Mouse (Mus musculus): ENCODE results near the gene Cct2. TPM values are rescaled to one million over a fixed set of nuclear protein-coding genes. Genes with fewer than 3 reads are reported as not detected.
"Not testable (repeated sequence)": the region's sequence is repeated elsewhere in the genome, so short reads cannot be mapped to it uniquely, and the experiment has no call there.

The Cct2 gene
- polyA plus RNA-seq, 1 experiment from 2014 or later = 201 TPM

DNA sequence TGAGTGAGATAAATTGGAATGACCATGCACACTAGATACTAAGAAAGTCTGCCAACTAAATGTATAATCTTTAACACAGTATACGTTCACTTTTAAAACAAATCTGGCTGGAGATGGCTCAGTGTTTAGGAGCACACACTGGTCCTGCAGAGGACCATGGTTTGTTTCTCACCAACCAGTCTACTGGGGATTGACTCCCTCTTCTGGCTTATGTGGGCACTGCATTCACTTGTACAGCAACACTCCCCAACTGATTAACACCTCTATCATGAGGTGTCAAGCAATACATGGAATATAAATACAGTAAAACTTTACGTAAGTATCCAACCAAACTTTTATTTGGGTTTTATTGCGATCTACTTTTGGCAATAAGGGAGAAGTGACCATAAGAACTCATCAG lies 5.5 kb upstream of the Cct2 start:
- no peaks in the 10 kb centered on the region for H3K9me3 ChIP-seq (replicated peaks; ENCODE audit: control insufficient read depth, low read length)
- WGBS = 86% methylated on average over 3 of the region's 3 CpGs
- no peak overlapping the region for H3K4me2 ChIP-seq (ENCODE audit: low read depth, low read length)
- H3K4me3 ChIP-seq (replicated peaks; ENCODE audit: low read length) = no peak overlapping the region
- no peak for ATAC-seq (ENCODE audit: insufficient read depth, low FRiP score)
- peaks cover 24% of the 10 kb centered on the region for H3K36me3 ChIP-seq (ENCODE audit: control insufficient read depth, insufficient read depth, low read length)
- H3K27ac ChIP-seq (ENCODE audit: low read length) = no peak overlapping the region
- H3K4me1 ChIP-seq (ENCODE audit: control insufficient read depth, insufficient read depth, low read length) = no peaks in the 10 kb centered on the region
- H3K9ac ChIP-seq (ENCODE audit: low read length) = no peak overlapping the region
- no peaks in the 10 kb centered on the region for H3K27me3 ChIP-seq (ENCODE audit: control insufficient read depth, insufficient read depth, low read length)

- Histone ChIP-seq H3K4me2 (ENCODE audit: low read depth, low read length) (peak overlapping the region; percentile 51), H3K36me3 (ENCODE audit: control insufficient read depth, insufficient read depth, low read length) (peaks cover 21% of the 10 kb centered on the region), H3K27ac (ENCODE audit: low read length) (peak overlapping the region; percentile 73), H3K4me3 (replicated peaks; ENCODE audit: low read length) (peak overlapping the region; percentile 75), H3K27me3 (ENCODE audit: control insufficient read depth, insufficient read depth, low read length) (no peaks in the 10 kb centered on the region), H3K4me1 (ENCODE audit: control insufficient read depth, insufficient read depth, low read length) (peaks cover 3% of the 10 kb centered on the region; the same call in 1 of the 2 replicates), H3K9ac (ENCODE audit: low read length) (peak overlapping the region; percentile 36), H3K9me3 (replicated peaks; ENCODE audit: control insufficient read depth, low read length) (no peaks in the 10 kb centered on the region)
- no peak for ATAC-seq (ENCODE audit: insufficient read depth, low FRiP score)
- WGBS = 3% methylated on average over 7 of the region's 7 CpGs
Measured at GRCm38 (mm10) chr10:117064076-117064475, 462 bp upstream of the Cct2 start.

DNA sequence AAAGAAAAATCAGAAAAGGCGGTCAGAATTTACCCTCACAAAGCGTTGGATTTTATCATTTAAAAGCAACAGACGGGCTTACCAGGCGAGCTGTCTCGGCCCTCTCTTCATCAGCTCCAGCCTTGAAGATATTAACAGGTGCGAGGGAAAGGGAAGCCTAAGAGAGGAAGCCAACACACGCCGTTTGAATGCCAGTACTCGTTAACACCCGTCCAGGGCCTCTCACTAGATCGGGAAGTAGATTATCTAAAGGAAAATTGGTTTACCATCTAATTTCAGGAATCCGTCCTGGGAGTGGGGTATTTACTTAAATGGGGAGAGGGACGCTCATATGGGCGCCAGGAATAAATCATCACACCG lies 740 bp downstream of the Cct2 start:
- Histone ChIP-seq H3K9ac (ENCODE audit: low read length) (peak overlapping the region; percentile 92), H3K4me3 (replicated peaks; ENCODE audit: low read length) (peak overlapping the region; percentile 75), H3K4me1 (ENCODE audit: control insufficient read depth, insufficient read depth, low read length) (peaks cover 3% of the 10 kb centered on the region; the same call in 1 of the 2 replicates), H3K27ac (ENCODE audit: low read length) (peak overlapping the region; percentile 88), H3K27me3 (ENCODE audit: control insufficient read depth, insufficient read depth, low read length) (no peaks in the 10 kb centered on the region), H3K4me2 (ENCODE audit: low read depth, low read length) (peak overlapping the region; percentile 97), H3K9me3 (replicated peaks; ENCODE audit: control insufficient read depth, low read length) (no peaks in the 10 kb centered on the region), H3K36me3 (ENCODE audit: control insufficient read depth, insufficient read depth, low read length) (peaks cover 24% of the 10 kb centered on the region)
- ATAC-seq (ENCODE audit: insufficient read depth, low FRiP score) = no peak
- 2% methylated on average over 15 of the region's 15 CpGs for WGBS

GRCm38 (mm10) chr10:117055668-117056067 lies 7.9 kb downstream of the Cct2 start:
- no peak for ATAC-seq (ENCODE audit: insufficient read depth, low FRiP score)
- no peaks in the 10 kb centered on the region for H3K27me3 ChIP-seq (ENCODE audit: control insufficient read depth, insufficient read depth, low read length)
- no peak overlapping the region for H3K4me3 ChIP-seq (replicated peaks; ENCODE audit: low read length)
- no peaks in the 10 kb centered on the region for H3K4me1 ChIP-seq (ENCODE audit: control insufficient read depth, insufficient read depth, low read length)
- WGBS = 90% methylated on average over 4 of the region's 4 CpGs
- H3K9ac ChIP-seq (ENCODE audit: low read length) = no peak overlapping the region
- H3K36me3 ChIP-seq (ENCODE audit: control insufficient read depth, insufficient read depth, low read length) = peaks cover 54% of the 10 kb centered on the region
- no peaks in the 10 kb centered on the region for H3K9me3 ChIP-seq (replicated peaks; ENCODE audit: control insufficient read depth, low read length)
- H3K4me2 ChIP-seq (ENCODE audit: low read depth, low read length) = no peak overlapping the region
- H3K27ac ChIP-seq (ENCODE audit: low read length) = no peak overlapping the region

DNA sequence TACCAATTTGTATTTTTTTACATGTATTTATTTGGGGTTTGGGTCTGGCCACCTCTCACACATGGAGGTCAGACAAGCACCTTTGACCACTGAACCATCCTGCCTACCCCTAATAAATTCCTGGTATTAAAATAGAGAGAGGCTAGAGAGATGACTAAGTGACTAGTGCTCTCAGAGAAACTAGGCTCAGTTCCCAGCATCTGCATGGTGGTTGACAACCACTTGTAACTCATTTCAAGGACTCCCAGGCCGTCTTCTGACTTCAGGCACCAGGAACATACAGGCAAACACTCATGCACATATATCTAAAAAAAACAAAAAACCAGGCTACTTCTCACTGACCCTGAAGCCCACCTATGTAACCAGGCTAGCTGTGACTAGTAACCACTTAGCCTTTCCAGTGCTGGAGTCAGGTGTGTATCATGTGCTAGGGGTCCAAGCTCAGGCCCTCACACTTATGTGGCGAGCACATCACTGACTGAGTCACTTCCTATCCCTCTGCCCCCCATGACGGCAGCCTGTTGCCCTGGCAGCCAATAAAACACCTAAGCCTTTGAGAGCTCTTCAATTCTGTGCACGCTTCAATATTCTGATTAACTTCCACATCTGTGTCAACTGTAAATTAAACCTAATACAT lies 13.5 kb downstream of the Cct2 start:
- Histone ChIP-seq H3K27me3 (ENCODE audit: control insufficient read depth, insufficient read depth, low read length) (no peaks in the 10 kb centered on the region), H3K4me3 (replicated peaks; ENCODE audit: low read length) (no peak overlapping the region), H3K4me2 (ENCODE audit: low read depth, low read length) (no peak overlapping the region), H3K4me1 (ENCODE audit: control insufficient read depth, insufficient read depth, low read length) (no peaks in the 10 kb centered on the region), H3K9me3 (replicated peaks; ENCODE audit: control insufficient read depth, low read length) (no peaks in the 10 kb centered on the region), H3K36me3 (ENCODE audit: control insufficient read depth, insufficient read depth, low read length) (peaks cover 29% of the 10 kb centered on the region), H3K9ac (ENCODE audit: low read length) (no peak overlapping the region), H3K27ac (ENCODE audit: low read length) (no peak overlapping the region)
- 69% methylated on average over 4 of the region's 4 CpGs for WGBS
- no peak for ATAC-seq (ENCODE audit: insufficient read depth, low FRiP score)

DNA sequence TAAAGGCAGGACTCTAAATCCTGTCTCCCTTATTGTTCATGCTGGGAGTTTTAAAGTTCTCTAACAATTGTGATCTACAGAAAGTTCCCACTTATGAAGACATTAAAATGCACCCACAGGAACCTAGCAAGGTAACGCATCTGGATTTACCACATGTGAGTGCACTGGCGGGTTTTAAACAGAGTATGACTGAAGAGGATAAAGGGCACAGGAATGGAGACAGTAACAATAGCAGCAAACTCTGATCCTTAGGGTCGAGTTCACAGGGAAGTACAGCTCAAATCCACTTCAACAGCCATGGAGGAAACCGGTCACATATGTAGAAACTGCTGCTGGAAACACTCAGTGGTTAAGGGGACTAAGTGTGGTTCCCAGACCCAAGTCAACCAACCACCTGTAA lies 14.4 kb downstream of the Cct2 start:
- Histone ChIP-seq H3K4me3 (replicated peaks; ENCODE audit: low read length) (no peak overlapping the region), H3K9ac (ENCODE audit: low read length) (no peak overlapping the region), H3K27ac (ENCODE audit: low read length) (no peak overlapping the region), H3K4me1 (ENCODE audit: control insufficient read depth, insufficient read depth, low read length) (no peaks in the 10 kb centered on the region), H3K27me3 (ENCODE audit: control insufficient read depth, insufficient read depth, low read length) (no peaks in the 10 kb centered on the region), H3K36me3 (ENCODE audit: control insufficient read depth, insufficient read depth, low read length) (peaks cover 24% of the 10 kb centered on the region), H3K9me3 (replicated peaks; ENCODE audit: control insufficient read depth, low read length) (no peaks in the 10 kb centered on the region), H3K4me2 (ENCODE audit: low read depth, low read length) (no peak overlapping the region)
- WGBS = 80% methylated on average over 4 of the region's 4 CpGs
- ATAC-seq (ENCODE audit: insufficient read depth, low FRiP score) = no peak

DNA sequence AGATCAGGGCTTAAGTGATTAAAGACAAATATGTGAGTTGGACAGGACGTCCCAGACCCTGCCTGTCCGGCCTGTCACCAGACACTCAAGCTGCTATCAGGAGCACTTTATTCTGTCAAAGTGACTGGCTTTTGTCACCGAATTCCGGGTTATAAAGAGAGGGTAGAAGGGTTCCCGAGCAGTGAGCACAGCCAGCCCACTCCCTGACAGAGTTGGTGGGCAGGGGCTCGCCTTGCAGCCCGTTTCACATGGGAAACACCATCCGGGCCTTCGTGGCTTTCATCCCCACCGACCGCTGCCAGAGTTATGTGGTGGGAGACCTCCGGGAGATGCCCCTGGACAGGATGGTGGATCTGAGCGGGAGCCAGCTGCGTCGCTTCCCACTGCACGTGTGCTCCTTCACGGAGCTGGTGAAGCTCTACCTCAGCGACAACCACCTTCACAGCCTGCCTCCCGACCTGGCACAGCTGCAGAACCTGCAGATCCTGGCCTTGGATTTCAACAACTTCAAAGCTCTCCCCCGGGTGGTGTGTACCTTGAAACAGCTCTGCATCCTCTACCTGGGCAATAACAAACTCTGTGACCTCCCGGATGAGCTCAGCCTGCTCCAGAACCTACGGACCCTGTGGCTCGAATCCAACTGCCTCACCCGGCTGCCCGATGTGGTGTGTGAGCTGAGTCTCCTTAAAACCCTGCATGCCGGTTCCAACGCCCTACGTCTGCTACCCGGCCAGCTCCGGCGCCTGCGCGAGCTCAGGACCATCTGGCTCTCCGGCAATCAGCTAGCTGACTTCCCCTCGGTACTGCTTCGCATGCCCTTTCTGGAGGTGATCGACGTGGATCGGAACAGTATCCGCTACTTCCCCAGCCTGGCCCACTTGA lies 18.2 kb downstream of the Cct2 start, which contains the start of gene Lrrc10:
Gene Lrrc10 (plus strand): TSS at position 167 of the 882 bp plus-strand sequence.
- Histone ChIP-seq H3K36me3 (ENCODE audit: control insufficient read depth, insufficient read depth, low read length) (0 out of 2 replicates have a peak, but pooled peaks cover 3% of the 10 kb centered on the region), H3K9me3 (replicated peaks; ENCODE audit: control insufficient read depth, low read length) (no peaks in the 10 kb centered on the region), H3K4me2 (ENCODE audit: low read depth, low read length) (peak within 1 kb of the TSS; percentile 34), H3K27me3 (ENCODE audit: control insufficient read depth, insufficient read depth, low read length) (no peaks in the 10 kb centered on the region), H3K9ac (ENCODE audit: low read length) (peak within 1 kb of the TSS; percentile 46; the same call in 1 of the 2 replicates), H3K4me1 (ENCODE audit: control insufficient read depth, insufficient read depth, low read length) (no peaks in the 10 kb centered on the region), H3K4me3 (replicated peaks; ENCODE audit: low read length) (peak within 1 kb of the TSS; percentile 5; the same call in 1 of the 2 replicates), H3K27ac (ENCODE audit: low read length) (no peak within 1 kb of the TSS)
- ATAC-seq (ENCODE audit: insufficient read depth, low FRiP score) = peak; percentile 42; the same call in 1 of the 2 replicates
- 41% methylated on average over 40 of the region's 40 CpGs for WGBS

GRCm38 (mm10) chr10:117043497-117044166 lies 20.0 kb downstream of the Cct2 start:
- not testable (repeated sequence) for H3K36me3 ChIP-seq (ENCODE audit: control insufficient read depth, insufficient read depth, low read length); H3K27me3 ChIP-seq (ENCODE audit: control insufficient read depth, insufficient read depth, low read length); ATAC-seq (ENCODE audit: insufficient read depth, low FRiP score); H3K9ac ChIP-seq (ENCODE audit: low read length); H3K4me1 ChIP-seq (ENCODE audit: control insufficient read depth, insufficient read depth, low read length); H3K4me3 ChIP-seq (replicated peaks; ENCODE audit: low read length); H3K9me3 ChIP-seq (replicated peaks; ENCODE audit: control insufficient read depth, low read length); H3K27ac ChIP-seq (ENCODE audit: low read length)
- H3K4me2 ChIP-seq (ENCODE audit: low read depth, low read length) = peak overlapping the region; percentile 38
- 33% methylated on average over 16 of the region's 16 CpGs for WGBS

GRCm38 (mm10) chr10:117042295-117042694 lies 21.3 kb downstream of the Cct2 start:
- no peak overlapping the region for H3K27ac ChIP-seq (ENCODE audit: low read length)
- H3K4me1 ChIP-seq (ENCODE audit: control insufficient read depth, insufficient read depth, low read length) = no peaks in the 10 kb centered on the region
- no peaks in the 10 kb centered on the region for H3K9me3 ChIP-seq (replicated peaks; ENCODE audit: control insufficient read depth, low read length)
- no peak overlapping the region for H3K4me3 ChIP-seq (replicated peaks; ENCODE audit: low read length)
- ATAC-seq (ENCODE audit: insufficient read depth, low FRiP score) = no peak
- H3K9ac ChIP-seq (ENCODE audit: low read length) = no peak overlapping the region
- no peak overlapping the region for H3K4me2 ChIP-seq (ENCODE audit: low read depth, low read length)
- WGBS = 75% methylated on average over 14 of the region's 14 CpGs
- no peaks in the 10 kb centered on the region for H3K27me3 ChIP-seq (ENCODE audit: control insufficient read depth, insufficient read depth, low read length)
- no peaks in the 10 kb centered on the region for H3K36me3 ChIP-seq (ENCODE audit: control insufficient read depth, insufficient read depth, low read length)

Measured in stomach, embryonic 16.5 days (tissue).